Mouse (Mus musculus) cortical plate, adult 2 months (tissue): Measurements from ENCODE around the gene Ctnnd2.

ENCODE experiments used
- CTCF ChIP-seq: fragments of 200-500 bp; IDR thresholded peaks from 2 replicates; pipeline ENCODE4 v1.5.1; 2011; ENCODE audit warnings: mild to moderate bottlenecking, control low read depth, low read length; ENCODE audit not compliant: insufficient read depth; ENCODE audit errors: extremely low read depth
- POLR2A ChIP-seq: fragments of 200-500 bp; IDR thresholded peaks from 2 replicates; pipeline ENCODE4 v1.6.1; 2011; ENCODE audit warnings: mild to moderate bottlenecking, low read length, control low read depth; ENCODE audit not compliant: insufficient read depth; ENCODE audit errors: extremely low read depth

DNA sequence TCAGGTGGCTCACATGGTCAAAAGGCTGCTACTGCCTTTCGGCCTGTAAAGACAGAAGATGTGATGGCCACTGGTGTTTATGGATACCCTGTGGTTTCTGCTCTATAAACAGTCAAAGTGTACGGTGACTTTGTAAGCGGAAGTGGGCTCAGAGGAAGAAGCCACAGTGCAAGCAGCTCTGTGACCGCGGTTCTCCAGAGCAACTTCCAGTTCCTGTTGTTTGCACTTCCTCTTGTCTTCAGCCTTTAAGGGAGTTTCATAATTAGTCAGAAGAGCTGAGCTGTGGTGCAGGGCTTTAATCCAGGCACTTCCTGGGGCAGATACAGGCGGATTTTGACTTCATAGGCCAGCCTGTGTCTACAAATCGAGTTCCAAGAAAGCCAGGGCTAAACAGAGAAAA is 438.2 kb downstream of the Ctnnd2 start:
- TF ChIP-seq CTCF: no peak
- no peak for TF ChIP-seq POLR2A
